Mouse (Mus musculus) midbrain, embryonic 12.5 days (tissue): Measurements from ENCODE around the gene Fgfr2. TPM values are rescaled to one million over a fixed set of nuclear protein-coding genes. Genes with fewer than 3 reads are reported as not detected.

Experiments
- ATAC-seq: fragments of 200-750 bp; cut with Nextera tagmentation; 2 replicates; pipeline ENCODE4 v1.8.0; 2017; ENCODE audit warnings: low read depth, moderate TSS enrichment, moderate library complexity; ENCODE audit not compliant: low FRiP score
- H3K27ac ChIP-seq: fragments of 300-500 bp; sonication (generic); replicated peaks from 2 replicates; pipeline ENCODE4 v1.5.1; 2016; ENCODE audit warnings: mild to moderate bottlenecking
- H3K27me3 ChIP-seq: fragments of 300-500 bp; sonication (generic); 2 replicates; pipeline ENCODE4 v1.6.1; 2016; ENCODE audit warnings: mild to moderate bottlenecking
- H3K36me3 ChIP-seq: fragments of 300-500 bp; sonication (generic); 2 replicates; pipeline ENCODE4 v1.6.1; 2016
- H3K4me1 ChIP-seq: fragments of 300-500 bp; sonication (generic); 2 replicates; pipeline ENCODE4 v1.6.1; 2016
- H3K4me2 ChIP-seq: fragments of 300-500 bp; sonication (generic); replicated peaks from 2 replicates; pipeline ENCODE4 v1.6.1; 2016; ENCODE audit warnings: mild to moderate bottlenecking, moderate library complexity
- H3K4me3 ChIP-seq: fragments of 300-500 bp; sonication (generic); 2 replicates; pipeline ENCODE4 v1.5.1; 2016; ENCODE audit warnings: mild to moderate bottlenecking
- H3K9ac ChIP-seq: fragments of 300-500 bp; sonication (generic); replicated peaks from 2 replicates; pipeline ENCODE4 v1.6.1; 2016; ENCODE audit warnings: mild to moderate bottlenecking, moderate library complexity
- H3K9me3 ChIP-seq: fragments of 300-500 bp; sonication (generic); 2 replicates; pipeline ENCODE4 v1.6.1; 2016; ENCODE audit warnings: mild to moderate bottlenecking
- WGBS: fragments of 180-500 bp; shearing (Covaris S2); methylation state at CpG from one replicate; pipeline ENCODE4 v1.1.7; 2016; 5-methylcytosine and 5-hydroxymethylcytosine counted together
- polyA plus RNA-seq: library from polyadenylated mRNA; unstranded; fragments of >200 nt; fragmentation: Nextera tagmentation; extraction: Ambion mirVana; gene quantifications from 2 replicates; pipeline ENCODE4 v1.2.1, GENCODE M21; 2016

Gene Fgfr2
- polyA plus RNA-seq, 1 experiment from 2014 or later = 96.5 TPM

GRCm38 (mm10) chr7:130782501-130783050, 2340.6 kb downstream of the Fgfr2 start:
- WGBS = 88% methylated on average over 5 of the region's 5 CpGs

DNA sequence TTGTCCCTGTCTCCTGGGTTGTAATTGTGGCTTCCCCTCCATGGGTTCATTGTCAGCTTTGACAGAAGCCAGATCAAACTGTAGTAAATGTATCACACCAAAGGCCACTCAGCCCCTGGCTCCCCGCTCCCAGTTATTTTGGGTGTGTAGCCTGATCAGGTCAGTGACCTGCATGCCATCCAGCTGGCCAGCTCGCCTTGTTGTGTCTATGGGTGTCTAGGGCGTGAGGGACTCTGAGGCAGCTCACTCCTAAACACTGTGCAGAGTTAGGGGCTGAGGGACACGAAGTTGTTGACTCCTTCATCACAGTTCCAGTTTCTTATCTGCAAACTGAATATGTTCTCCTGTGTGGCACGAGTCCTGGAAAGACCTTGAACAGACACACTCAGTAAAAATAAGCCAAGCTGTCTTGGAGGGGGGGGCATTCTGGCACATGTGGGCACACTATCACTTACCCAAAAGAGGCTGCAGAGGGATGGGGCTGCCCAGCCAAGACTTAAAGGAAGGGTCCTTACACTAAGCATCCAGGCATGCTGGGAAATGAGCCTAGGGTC, 2342.2 kb downstream of the Fgfr2 start:
- Histone ChIP-seq H3K4me3 (no peak overlapping the region), H3K27ac (no peak overlapping the region), H3K9ac (no peak overlapping the region), H3K9me3 (no peaks in the 10 kb centered on the region), H3K4me2 (no peak overlapping the region), H3K27me3 (no peaks in the 10 kb centered on the region), H3K4me1 (no peaks in the 10 kb centered on the region), H3K36me3 (no peaks in the 10 kb centered on the region)
- WGBS = 78% methylated on average over 5 of the region's 5 CpGs
- ATAC-seq = no peak

More at GRCm38 (mm10) chr7:130782501-130783050, 2340.6 kb downstream of the Fgfr2 start:
- H3K4me1 ChIP-seq = no peaks in the 10 kb centered on the region
- H3K4me3 ChIP-seq = no peak overlapping the region
- no peak overlapping the region for H3K4me2 ChIP-seq
- no peaks in the 10 kb centered on the region for H3K36me3 ChIP-seq
- H3K27me3 ChIP-seq = no peaks in the 10 kb centered on the region
- no peaks in the 10 kb centered on the region for H3K9me3 ChIP-seq
- no peak for ATAC-seq
- H3K9ac ChIP-seq = no peak overlapping the region
- H3K27ac ChIP-seq = no peak overlapping the region

DNA sequence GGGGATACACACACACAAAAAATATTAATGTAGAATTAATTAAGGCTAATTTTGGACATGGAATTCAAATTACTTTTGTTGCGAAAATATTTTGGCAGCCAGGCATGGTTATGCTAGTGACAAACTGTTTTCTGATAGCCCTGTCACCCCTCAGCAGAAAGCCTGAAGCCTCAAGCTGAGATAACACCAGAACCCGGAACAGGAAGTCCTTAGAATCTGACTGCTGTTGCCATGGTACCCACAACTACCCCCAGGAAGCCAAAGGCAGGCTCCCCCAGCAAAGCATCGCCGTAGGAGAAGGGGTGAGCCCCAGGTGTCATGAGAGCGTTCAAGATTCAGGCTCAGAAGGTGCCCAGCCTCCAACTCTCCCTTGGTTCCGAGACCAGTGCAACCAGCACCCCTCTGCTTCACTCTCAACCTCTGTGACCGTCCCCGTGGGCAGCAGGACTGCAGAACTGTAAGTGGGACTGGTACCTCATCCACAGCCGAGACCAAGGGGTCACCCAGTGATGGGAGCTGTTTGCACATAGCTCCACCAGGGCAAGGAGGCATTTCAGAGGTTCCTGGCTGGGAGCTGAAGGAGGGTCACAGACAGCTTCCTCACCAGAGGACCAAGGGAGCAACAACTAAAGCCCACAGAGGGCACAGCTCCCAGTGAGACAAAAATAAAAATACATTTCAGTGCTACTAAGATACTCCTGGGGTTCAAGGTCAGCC, 2349.1 kb downstream of the Fgfr2 start, which contains the start of gene Btbd16:
Gene Btbd16 (plus strand): TSS at position 156 of the 717 bp plus-strand sequence.
- Histone ChIP-seq H3K9ac (no peak within 1 kb of the TSS), H3K27ac (no peak within 1 kb of the TSS), H3K4me2 (no peak within 1 kb of the TSS), H3K27me3 (no peaks in the 10 kb centered on the region), H3K4me3 (no peak within 1 kb of the TSS), H3K36me3 (no peaks in the 10 kb centered on the region), H3K4me1 (no peaks in the 10 kb centered on the region), H3K9me3 (no peaks in the 10 kb centered on the region)
- ATAC-seq = no peak
- WGBS = 56% methylated on average over 9 of the region's 9 CpGs

DNA sequence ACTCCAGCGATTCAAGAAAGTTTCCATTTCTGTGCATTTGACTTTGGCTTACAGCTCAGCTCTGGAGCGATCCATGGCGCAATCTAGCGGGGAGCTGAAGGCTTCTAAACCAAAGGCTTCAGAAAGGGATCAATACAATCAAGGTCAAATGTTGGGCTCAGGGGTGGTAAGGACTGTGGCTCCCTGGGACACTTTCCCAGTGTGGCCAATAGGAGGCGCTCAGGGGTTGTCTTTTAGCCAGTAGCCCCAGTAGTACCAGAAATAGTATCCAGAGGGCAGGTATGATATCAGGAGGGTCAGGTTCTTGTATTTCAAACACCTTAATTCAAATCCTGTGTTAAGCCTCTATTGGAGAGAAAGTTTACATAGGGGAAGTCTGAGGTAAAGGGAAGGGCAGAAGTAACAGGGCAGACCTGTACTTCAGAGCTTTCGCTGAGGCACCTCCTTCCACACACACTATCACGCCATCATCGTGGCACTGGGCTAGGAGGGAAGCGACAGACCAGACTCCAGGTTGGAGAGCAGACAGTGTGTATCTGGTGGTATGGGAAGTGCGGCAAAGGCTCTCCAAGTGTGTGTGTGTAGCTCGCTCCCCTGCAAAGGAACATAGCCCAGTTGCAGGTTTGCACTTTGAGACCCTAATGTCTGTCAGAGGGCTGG, 2349.8 kb downstream of the Fgfr2 start:
- H3K4me2 ChIP-seq = no peak overlapping the region
- no peaks in the 10 kb centered on the region for H3K36me3 ChIP-seq
- H3K27ac ChIP-seq = no peak overlapping the region
- ATAC-seq = no peak
- H3K9me3 ChIP-seq = no peaks in the 10 kb centered on the region
- H3K4me1 ChIP-seq = no peaks in the 10 kb centered on the region
- no peak overlapping the region for H3K4me3 ChIP-seq
- H3K9ac ChIP-seq = no peak overlapping the region
- no peaks in the 10 kb centered on the region for H3K27me3 ChIP-seq
- 65% methylated on average over 11 of the region's 11 CpGs for WGBS

DNA sequence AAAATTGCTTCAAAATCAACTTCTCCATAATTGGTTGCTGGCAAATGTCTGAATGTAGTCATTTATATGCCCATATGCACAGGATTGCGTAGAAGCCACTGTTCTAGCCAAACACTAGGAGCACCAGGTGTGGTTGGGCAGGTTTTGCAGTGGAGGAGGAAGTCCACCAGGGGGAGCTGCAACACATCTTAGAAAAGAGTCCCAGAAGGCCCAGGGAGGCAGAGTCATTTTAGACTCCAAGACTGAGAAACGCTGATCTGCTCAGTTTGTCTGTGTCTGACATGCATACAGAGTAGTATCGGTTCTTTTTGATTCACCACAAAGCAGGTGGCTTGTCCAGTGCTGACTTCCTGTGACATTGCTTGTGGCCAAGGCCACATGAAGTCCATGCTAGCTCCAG, 2352.4 kb downstream of the Fgfr2 start:
- Histone ChIP-seq H3K27me3 (no peaks in the 10 kb centered on the region), H3K9me3 (no peaks in the 10 kb centered on the region), H3K4me2 (no peak overlapping the region), H3K4me1 (no peaks in the 10 kb centered on the region), H3K9ac (no peak overlapping the region), H3K4me3 (no peak overlapping the region), H3K36me3 (peaks cover 11% of the 10 kb centered on the region; the same call in 1 of the 2 replicates), H3K27ac (no peak overlapping the region)
- 31% methylated on average over 3 of the region's 3 CpGs for WGBS
- no peak for ATAC-seq

- no peak overlapping the region for H3K9ac ChIP-seq
- WGBS = 89% methylated on average over 4 of the region's 4 CpGs
- H3K4me2 ChIP-seq = no peak overlapping the region
- H3K27ac ChIP-seq = no peak overlapping the region
- no peak for ATAC-seq
- no peaks in the 10 kb centered on the region for H3K9me3 ChIP-seq
- H3K4me1 ChIP-seq = no peaks in the 10 kb centered on the region
- no peak overlapping the region for H3K4me3 ChIP-seq
- H3K27me3 ChIP-seq = no peaks in the 10 kb centered on the region
- H3K36me3 ChIP-seq = peaks cover 29% of the 10 kb centered on the region
These were observed 2355.0 kb downstream of the Fgfr2 start for GRCm38 (mm10) chr7:130768151-130768550.

DNA sequence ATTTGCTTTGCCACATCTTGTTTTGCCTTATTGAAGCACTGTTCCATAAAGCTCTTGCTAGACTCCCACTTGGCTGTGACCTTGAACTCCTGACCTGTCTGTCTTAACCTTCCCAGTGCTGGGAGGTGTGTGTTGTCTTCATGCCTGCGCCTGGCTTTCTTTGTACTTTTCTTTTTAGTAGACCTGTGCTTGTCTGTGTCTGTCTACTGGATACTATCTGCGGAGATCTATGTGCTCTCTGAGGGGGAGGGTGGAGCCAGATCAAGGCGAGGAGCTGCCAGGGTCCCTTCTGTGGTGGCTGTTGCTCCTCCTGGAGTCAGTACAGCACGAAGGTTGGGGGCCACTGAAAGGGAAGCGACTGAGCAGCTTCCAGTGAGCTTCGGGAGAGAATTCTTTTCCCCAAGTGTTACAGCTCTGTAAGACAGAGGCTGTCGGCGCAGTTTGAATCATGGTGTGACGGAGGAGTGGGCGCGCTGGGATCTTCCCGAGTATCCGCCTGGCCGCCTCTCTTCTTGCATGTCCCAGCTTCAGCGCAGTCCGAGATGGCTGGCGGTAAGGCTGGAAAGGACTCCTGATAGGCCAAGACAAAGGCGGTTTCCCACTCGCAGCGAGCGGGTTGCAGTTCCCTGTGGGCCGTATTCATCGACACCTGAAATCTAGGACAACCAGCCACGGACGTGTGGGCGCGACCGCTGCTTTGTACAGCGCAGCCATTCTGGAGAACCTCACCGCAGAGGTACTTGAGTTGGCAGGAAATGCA, 2356.6 kb downstream of the Fgfr2 start:
- no peaks in the 10 kb centered on the region for H3K9me3 ChIP-seq
- H3K27ac ChIP-seq = no peak overlapping the region
- H3K4me1 ChIP-seq = peaks cover 5% of the 10 kb centered on the region; the same call in 1 of the 2 replicates
- no peaks in the 10 kb centered on the region for H3K27me3 ChIP-seq
- ATAC-seq = no peak
- peaks cover 29% of the 10 kb centered on the region for H3K36me3 ChIP-seq
- H3K4me2 ChIP-seq = no peak overlapping the region
- no peak overlapping the region for H3K4me3 ChIP-seq
- no peak overlapping the region for H3K9ac ChIP-seq
- 78% methylated on average over 30 of the region's 30 CpGs for WGBS

DNA sequence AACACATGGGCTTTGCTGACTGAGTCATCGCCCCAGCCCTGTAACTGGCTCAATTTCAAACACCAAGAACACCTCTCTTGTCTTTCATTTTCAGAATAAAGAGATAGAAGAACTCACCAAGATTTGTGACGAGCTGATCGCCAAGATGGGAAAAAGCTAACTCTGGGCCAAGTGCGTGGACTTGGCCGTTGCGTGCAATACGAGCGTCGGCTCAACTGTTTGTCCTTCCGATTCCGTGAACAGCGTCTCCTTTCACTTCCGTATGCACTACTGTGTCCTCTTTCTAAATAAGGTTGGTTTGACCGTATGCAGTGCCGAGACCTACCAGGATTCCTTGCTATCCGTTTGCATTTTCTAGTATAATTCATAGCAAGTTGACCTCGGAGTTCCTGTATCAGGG, 2359.0 kb downstream of the Fgfr2 start:
- H3K4me1 ChIP-seq = peaks cover 5% of the 10 kb centered on the region; the same call in 1 of the 2 replicates
- WGBS = 95% methylated on average over 17 of the region's 17 CpGs
- H3K4me2 ChIP-seq = no peak overlapping the region
- no peak for ATAC-seq
- no peaks in the 10 kb centered on the region for H3K27me3 ChIP-seq
- no peak overlapping the region for H3K4me3 ChIP-seq
- H3K9me3 ChIP-seq = no peaks in the 10 kb centered on the region
- peaks cover 52% of the 10 kb centered on the region for H3K36me3 ChIP-seq
- no peak overlapping the region for H3K9ac ChIP-seq
- no peak overlapping the region for H3K27ac ChIP-seq

DNA sequence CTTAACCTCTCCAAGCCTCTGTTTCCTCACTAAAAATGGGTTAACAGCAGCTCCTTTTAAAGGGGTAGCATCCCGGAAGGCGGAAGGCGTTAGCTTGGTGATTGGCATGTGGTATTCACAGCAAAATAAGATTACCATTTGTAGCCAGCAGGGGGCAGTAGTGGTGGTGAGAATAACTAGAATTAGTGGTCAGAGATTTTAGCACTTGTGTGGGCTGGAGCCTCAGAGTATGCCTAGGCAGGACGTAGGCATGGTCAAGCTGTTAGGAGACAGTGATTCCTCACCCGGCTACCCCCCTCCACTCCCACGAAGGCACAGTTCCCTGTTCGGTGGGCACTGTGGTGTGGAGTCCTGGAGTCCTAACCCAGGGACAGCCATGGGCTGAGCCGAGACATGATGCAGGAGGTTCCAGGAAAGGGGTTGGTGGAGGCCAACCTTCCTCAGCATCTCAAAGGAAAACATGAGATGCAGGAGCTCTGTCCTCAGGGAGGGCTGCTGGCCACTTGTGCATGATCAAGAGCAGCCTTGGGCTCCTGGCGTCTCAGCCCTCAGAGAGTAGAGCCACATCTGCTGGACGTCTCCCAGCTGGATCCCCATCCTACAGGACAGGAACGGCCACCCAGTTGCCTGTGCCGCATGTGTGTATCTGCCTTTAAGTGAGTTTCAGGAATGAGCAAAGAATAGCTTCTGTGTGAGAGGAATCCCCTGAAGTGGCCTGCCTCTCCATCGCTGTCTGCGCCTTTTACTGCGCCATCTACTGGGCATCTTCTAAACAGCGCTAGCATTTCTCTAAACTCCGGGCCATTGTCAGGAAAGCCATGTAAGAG, 2360.9 kb downstream of the Fgfr2 start:
- Histone ChIP-seq H3K4me1 (peaks cover 5% of the 10 kb centered on the region; the same call in 1 of the 2 replicates), H3K4me3 (no peak overlapping the region), H3K9me3 (no peaks in the 10 kb centered on the region), H3K4me2 (no peak overlapping the region), H3K36me3 (peaks cover 65% of the 10 kb centered on the region), H3K9ac (no peak overlapping the region), H3K27me3 (no peaks in the 10 kb centered on the region), H3K27ac (peak overlapping the region; percentile 52)
- WGBS = 37% methylated on average over 17 of the region's 17 CpGs
- peak; percentile 75 for ATAC-seq

DNA sequence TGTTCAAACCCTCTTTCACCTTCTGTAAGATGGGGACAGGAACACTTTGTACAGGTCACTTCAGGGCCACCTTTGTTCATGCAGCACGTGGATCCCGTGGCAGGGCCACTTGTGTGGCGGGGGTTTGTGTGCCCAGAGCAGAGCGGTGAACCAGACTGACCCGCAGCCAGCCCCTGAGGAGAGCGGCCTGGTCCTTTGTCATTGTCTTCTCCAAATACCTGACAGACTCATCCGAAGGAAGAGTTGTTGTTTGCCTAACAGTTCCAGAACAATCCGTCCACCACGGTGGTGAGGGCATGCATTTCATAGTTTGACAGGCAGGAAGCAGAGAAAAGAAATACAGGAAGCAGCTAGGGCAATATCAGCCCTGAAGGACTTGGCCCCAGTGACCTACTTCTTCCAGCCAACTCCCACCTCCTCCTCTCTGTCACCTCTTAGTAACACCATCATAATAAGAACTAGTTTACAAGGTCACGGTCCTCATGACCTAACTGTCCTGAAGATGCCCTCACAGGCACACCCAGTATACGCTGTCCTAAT, 2365.8 kb downstream of the Fgfr2 start:
- Histone ChIP-seq H3K9ac (no peak overlapping the region), H3K27ac (no peak overlapping the region), H3K4me1 (peaks cover 3% of the 10 kb centered on the region; the same call in 1 of the 2 replicates), H3K4me3 (no peak overlapping the region), H3K4me2 (no peak overlapping the region), H3K27me3 (no peaks in the 10 kb centered on the region), H3K9me3 (no peaks in the 10 kb centered on the region), H3K36me3 (peaks cover 82% of the 10 kb centered on the region)
- no peak for ATAC-seq
- 81% methylated on average over 11 of the region's 11 CpGs for WGBS
